Mouse (Mus musculus) megakaryocyte-erythroid progenitor cell, adult 5-6 weeks (primary cell): ENCODE data around the gene Arl5c. TPM values are rescaled to one million over a fixed set of nuclear protein-coding genes. Genes with fewer than 3 reads are reported as not detected.
"Not testable (repeated sequence)": the region's sequence is repeated elsewhere in the genome, so short reads cannot be mapped to it uniquely, and the experiment has no call there.

Experiments
- ATAC-seq: replicated peaks from 2 replicates; pipeline ENCODE4 v1.8.0; 2016; ENCODE audit warnings: mild to moderate bottlenecking, inconsistent platforms; ENCODE audit not compliant: severe bottlenecking, poor library complexity, low FRiP score, low TSS enrichment
- total RNA-seq, 2 experiments: library from RNA; stranded (forward) in 1 of 2; stranded (reverse) in 1 of 2; fragments of 200-1000, 215-1000 nt in 1 of 2; fragments of >200 nt in 1 of 2; fragmentation: Nextera tagmentation in 1 of 2; gene quantifications; 2 replicates each; pipeline ENCODE4 v1.2.3; 2014 to 2017

Arl5c gene
- total RNA-seq, 2 experiments from 2014 or later, result 2.7 to 9.8 TPM

DNA sequence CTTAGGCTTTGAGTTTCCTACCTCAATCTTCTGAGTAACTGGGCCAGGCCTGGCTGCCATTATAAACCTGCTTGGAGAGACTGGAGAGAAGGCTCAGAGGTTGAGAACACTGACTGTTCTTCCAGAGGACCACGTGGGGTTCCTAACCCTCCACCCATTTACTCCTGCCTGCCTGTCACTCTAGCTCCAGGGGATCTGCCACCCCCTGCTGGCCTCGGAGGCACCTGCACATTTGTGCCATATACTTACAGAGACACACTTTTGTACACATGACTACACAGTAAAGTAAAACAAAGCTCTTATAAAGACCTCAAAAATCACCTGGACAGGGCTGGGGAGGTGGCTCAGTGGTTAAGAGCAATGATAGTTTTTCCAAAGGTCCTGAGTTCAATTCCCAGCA is 23.5 kb downstream of the Arl5c start:
- ATAC-seq, result no peak

DNA sequence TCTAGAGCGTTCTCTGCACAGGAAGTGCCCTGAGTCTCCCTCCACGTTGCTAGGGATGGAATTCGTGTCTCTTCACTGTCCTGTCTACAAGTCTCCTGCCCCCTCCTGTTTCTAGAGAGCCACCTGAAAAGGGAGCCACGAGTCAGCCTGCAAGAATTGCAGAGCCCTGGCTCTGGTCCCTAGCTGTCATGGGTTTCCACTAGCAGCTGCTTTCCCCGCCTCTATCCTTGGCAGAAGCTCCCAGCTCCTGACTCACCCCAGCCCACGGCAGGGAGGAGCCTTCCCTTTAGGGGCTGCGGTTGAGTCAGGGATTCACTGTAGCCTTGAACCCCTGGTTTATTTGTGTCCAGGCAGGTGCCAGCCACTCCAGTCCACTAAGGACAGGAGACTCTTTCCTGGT is 24.7 kb downstream of the Arl5c start:
- 0 out of 2 replicates have a peak, but pooled peaks have one; percentile 41 for ATAC-seq

GRCm38 (mm10) chr11:97970771-97971170 is 25.2 kb downstream of the Arl5c start:
- ATAC-seq, result no peak

- ATAC-seq, result no peak; the same call in 1 of the 2 replicates
These were observed 27.6 kb downstream of the Arl5c start for GRCm38 (mm10) chr11:97968385-97968784.

DNA sequence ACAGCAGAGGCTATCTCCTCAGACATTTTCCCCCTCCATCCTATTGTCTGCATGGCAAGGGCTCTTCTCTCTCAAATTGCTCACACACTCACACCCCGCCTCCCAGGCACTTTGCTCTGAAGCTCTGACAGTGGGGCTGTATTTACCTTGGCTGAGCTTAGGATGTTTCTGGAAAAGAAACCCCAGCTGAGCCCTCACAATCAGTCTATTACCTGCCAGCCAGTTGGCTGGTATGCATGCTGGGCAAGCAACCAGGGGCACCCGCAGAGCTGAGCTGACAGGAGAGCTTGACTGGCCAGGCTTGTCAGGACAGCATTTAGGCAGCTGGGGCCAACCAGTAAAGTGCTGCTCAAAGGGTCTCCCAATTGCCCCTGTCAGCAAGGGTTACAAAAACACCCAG is 28.9 kb downstream of the Arl5c start:
- no peak for ATAC-seq

GRCm38 (mm10) chr11:97960907-97961306 is 35.1 kb downstream of the Arl5c start:
- no peak for ATAC-seq

- no peak for ATAC-seq
These were observed 36.7 kb downstream of the Arl5c start for GRCm38 (mm10) chr11:97959300-97959680.

- no peak for ATAC-seq
These were observed 37.2 kb downstream of the Arl5c start for GRCm38 (mm10) chr11:97958641-97959299.

DNA sequence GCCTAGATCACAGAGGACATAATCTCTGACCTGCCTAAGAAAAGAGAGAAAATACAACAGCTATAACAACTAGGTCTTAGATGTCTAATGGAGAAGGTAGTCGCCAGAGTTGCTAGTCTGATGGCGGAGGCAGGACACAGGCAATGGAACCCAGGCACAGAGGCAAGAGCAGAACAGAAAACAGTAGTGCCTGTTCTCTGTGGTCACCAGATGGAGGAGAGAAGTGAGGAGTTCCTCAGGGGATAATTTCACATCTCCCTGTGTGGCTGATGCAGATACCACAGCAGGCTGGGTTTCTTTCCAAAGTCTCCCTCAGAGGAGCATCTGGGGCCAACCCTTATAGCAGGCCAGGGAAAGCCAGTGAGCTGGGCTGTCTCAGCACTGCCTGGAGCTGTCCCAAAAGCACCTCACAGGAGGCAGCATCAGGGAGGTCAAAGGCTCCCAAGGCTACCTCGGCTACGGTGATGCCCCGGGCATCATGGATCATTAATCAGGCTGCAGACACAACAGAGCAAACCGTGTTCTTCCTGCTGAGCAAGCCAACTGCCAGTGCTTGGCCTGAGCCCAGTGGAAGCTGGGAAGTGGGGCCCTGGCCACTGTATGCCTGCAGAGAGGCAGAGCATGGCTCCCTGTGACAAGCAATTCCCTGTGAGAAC is 38.9 kb downstream of the Arl5c start:
- ATAC-seq, result 0 out of 2 replicates have a peak, but pooled peaks have one; percentile 22

- no peak for ATAC-seq
These were observed 40.1 kb downstream of the Arl5c start for GRCm38 (mm10) chr11:97955915-97956314.

- ATAC-seq, result no peak
These were observed 40.7 kb downstream of the Arl5c start for GRCm38 (mm10) chr11:97955146-97955902.

DNA sequence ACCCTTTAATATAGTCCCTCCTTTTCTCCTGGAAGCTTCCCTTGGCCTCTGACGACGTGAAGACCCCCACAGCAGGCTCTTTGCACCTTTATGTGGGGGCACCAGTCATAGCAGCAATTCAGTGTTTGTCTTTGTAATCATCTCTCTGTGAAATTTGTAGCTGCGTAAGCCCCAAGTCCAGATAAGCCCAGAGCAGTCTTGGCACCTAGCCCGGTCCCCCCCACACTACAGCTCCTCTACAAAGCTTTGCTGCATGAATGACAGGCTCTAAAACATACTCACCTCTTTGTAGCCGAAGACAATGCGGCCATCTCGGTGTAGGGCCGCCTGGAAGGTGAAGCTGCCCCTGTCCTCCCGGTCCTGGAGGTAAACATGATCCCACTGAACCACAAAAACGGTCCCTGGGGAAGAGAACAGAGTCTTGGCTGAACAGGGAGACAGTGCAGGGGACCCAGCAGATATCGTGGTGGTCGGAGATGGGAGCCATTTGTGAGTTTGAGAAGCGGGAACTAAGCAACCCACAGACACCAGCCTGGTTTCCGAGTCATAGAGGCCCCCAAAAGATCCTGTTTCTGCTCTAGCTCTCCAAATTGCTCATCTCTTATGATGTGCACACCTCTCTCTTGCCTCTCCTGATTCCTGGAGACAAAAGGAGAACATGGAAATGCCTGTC is 41.4 kb downstream of the Arl5c start:
- peak; percentile 46; the same call in 1 of the 2 replicates for ATAC-seq

- no peak for ATAC-seq
These were observed 42.1 kb downstream of the Arl5c start for GRCm38 (mm10) chr11:97953939-97954275.

DNA sequence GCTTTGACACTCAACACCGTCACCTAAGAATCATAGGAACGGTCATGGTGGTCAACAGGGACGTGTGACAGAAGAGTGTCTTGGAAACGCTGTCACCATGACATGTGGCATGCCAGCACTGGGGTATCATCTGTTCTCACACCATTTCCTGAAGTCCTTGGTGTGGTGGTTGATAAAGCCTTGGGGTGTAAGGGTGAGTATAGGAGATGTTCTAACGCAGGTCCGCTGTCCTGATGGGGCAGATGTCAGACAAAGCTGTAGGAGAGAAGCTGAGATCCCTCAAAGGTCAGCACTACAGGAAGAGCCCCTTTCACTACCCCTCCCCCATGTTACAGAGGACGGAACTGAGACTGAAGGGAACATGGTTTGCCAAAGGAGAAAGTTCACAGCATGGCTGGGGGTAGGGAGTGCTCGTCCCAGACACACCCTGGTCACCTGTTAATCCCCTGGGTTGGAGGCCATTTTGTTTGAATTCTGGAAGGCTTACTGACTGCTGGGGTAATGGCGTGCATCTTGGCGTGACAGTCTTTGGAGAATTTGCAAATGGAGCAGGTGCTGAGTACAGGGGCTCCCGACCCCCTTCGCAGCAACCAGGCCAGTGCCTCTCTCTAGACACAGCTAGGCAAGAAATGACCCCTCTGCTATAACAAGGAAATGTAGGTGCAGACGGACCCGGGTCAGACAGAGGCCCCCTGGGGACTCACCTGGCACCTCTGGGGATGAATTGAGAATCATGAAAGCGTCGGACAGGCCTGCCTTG is 42.6 kb downstream of the Arl5c start:
- no peak for ATAC-seq

DNA sequence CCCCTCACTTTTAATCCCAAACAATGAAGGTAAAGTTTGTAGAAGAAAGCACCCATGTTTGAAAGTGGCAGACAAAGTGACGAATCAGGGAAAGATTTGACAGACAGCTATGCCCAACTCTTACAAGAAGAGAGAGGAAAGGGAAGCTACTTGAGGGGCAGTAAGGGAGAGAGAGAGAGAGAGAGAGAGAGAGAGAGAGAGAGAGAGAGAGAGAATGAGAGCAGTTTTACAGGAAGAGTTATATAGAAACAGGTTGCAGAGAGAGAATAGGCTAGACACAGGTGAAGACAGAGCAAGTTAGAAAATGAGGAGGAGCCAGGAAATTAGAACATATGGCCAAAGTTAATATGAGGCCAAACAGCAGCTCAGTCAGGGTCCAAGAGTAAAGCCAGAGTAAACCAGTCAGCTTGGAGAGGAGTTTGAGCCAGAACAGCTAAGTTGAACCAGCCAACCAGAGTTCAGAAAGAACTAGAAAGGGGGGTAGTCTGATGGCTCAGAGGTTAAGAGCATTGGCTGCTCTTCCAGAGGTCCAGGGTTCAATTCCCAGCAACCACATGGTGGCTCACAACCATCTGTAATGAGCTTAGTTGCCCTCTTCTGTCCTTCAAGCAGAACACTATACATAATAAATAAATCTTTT is 43.5 kb downstream of the Arl5c start:
- ATAC-seq, result no peak

- ATAC-seq, result peak; percentile 90
These were observed 46.1 kb downstream of the Arl5c start for GRCm38 (mm10) chr11:97949703-97950475.

DNA sequence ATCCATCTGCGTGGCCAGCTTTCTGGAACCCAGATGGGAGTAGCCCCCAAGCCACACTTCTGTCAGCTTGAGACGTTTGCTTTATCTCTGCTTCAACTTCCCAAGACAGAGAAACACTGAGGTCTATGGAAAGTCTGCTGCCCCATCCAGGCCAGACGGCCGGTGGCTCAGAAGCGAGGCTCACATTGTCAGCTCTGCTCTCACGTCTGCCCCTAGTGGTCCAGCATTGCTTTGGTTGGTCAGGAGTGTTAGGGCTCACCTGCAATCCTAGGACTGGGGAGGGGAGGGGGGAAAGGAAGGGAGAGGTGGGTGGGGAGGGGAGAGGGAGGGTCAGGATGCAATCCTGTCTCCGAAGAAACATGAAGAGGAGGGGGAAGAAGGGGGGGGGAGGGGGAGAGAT is 48.6 kb downstream of the Arl5c start:
- peak; percentile 60; the same call in 1 of the 2 replicates for ATAC-seq

GRCm38 (mm10) chr11:97945738-97946289 is 50.2 kb downstream of the Arl5c start:
- ATAC-seq, result not testable (repeated sequence)
